ENCODE assay signal across 8 mouse cellular contexts in the genomic region with DNA sequence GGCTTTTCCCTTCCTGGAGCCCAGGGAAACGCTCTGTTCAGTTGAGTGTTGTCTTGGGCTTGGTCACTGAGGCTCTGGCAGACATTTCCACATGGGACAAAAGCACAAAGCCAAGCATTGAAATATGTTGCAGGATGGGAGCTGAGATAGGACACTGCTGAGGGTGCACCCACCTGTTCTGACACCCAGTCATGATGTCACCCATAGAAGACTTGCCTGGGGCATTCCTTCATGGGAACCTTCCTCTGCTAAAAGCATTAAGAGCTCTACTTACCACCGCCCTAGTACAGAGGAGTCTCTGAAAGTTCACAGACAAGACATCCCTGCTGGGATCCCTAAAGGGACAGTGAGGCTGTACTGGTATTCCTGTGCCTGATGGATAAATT. TPM values are rescaled to one million over a fixed set of nuclear protein-coding genes. Genes with fewer than 3 reads are reported as not detected.
DNase-seq lines count a peak whose midpoint lies in the region; ATAC-seq and TF ChIP-seq lines count a peak whose summit lies in the region.

No protein-coding gene starts in this region.

- 60% methylated on average over 2 of the region's 2 CpGs for WGBS in heart, embryonic 11.5 days (ENCODE audit: insufficient replicate concordance)
- 48% methylated on average over 2 of the region's 2 CpGs for WGBS in heart, embryonic 15.5 days
- WGBS in macrophage (ENCODE audit: missing documents): 82% methylated on average over 2 of the region's 2 CpGs

- H3K27me3 ChIP-seq in heart, embryonic 11.5 days (ENCODE audit: control insufficient read depth, insufficient read depth, low read length): no peaks in the 10 kb centered on the region
- H3K27me3 ChIP-seq in G1E (ENCODE audit: insufficient read depth, low read length): peaks cover 10% of the 10 kb centered on the region
- no peaks in the 10 kb centered on the region for H3K27me3 ChIP-seq in heart, embryonic 15.5 days

- TF ChIP-seq CTCF in G1E (IDR thresholded peaks at IDR 0.05; ENCODE audit: low read depth, low read length): no peak

- H3K4me1 ChIP-seq in heart, embryonic 11.5 days (ENCODE audit: control insufficient read depth, insufficient read depth, low read length): peaks cover 13% of the 10 kb centered on the region
- H3K4me1 ChIP-seq in G1E (ENCODE audit: insufficient read depth, low read depth, low read length): peaks cover 35% of the 10 kb centered on the region
- H3K4me1 ChIP-seq in heart, embryonic 15.5 days (replicated peaks): peaks cover 30% of the 10 kb centered on the region

- H3K9ac ChIP-seq in heart, embryonic 11.5 days (ENCODE audit: low read depth, low read length): peak overlapping the region; percentile 95
- peak overlapping the region; percentile 96 for H3K9ac ChIP-seq in heart, embryonic 15.5 days

- no peaks in the 10 kb centered on the region for H3K36me3 ChIP-seq in heart, embryonic 11.5 days (ENCODE audit: control insufficient read depth, insufficient read depth, low read length)
- H3K36me3 ChIP-seq in G1E (replicated peaks) (peaks cover 24% of the 10 kb centered on the region), macrophage (ENCODE audit: inconsistent target) (no peaks in the 10 kb centered on the region)
- no peaks in the 10 kb centered on the region for H3K36me3 ChIP-seq in heart, embryonic 15.5 days

- H3K4me3 ChIP-seq in heart, embryonic 11.5 days (ENCODE audit: low read depth, low read length): peak overlapping the region; percentile 83
- H3K4me3 ChIP-seq in G1E (ENCODE audit: low read depth, low read length): peak overlapping the region; percentile 99
- H3K4me3 ChIP-seq in heart, embryonic 15.5 days: peak overlapping the region; percentile 95
- H3K4me3 ChIP-seq in macrophage (ENCODE audit: inconsistent target): peak overlapping the region; percentile 55

- DNase-seq in heart, adult 8-10 months (ENCODE audit: low spot score): no peak
- no peak for DNase-seq in G1E (ENCODE audit: low spot score)
- no peak for DNase-seq in adrenal gland, postnatal 36 days
- DNase-seq in frontal cortex, postnatal 14 days (ENCODE audit: low spot score in 2 of 2): no peak
- DNase-seq in gastrocnemius, adult 18-20 months (ENCODE audit: low spot score): no peak

- H3K9me3 ChIP-seq in heart, embryonic 11.5 days (replicated peaks; ENCODE audit: control insufficient read depth, low read length): no peaks in the 10 kb centered on the region
- no peaks in the 10 kb centered on the region for H3K9me3 ChIP-seq in G1E (replicated peaks)
- H3K9me3 ChIP-seq in heart, embryonic 15.5 days (replicated peaks): no peaks in the 10 kb centered on the region

- no peak overlapping the region for H3K27ac ChIP-seq in heart, embryonic 11.5 days (ENCODE audit: low read depth, low read length)
- H3K27ac ChIP-seq in heart, embryonic 15.5 days: no peak overlapping the region
- H3K27ac ChIP-seq in macrophage: no peak overlapping the region

- ATAC-seq in heart, embryonic 11.5 days (replicated peaks; ENCODE audit: insufficient number of reproducible peaks, low FRiP score, low TSS enrichment): no peak
- ATAC-seq in G1E (ENCODE audit: extremely low read depth, insufficient number of reproducible peaks, low FRiP score, poor library complexity, severe bottlenecking): no peak
- ATAC-seq in heart, embryonic 15.5 days (replicated peaks; ENCODE audit: insufficient number of reproducible peaks, insufficient read depth, low FRiP score, low read depth): no peak

- H3K4me2 ChIP-seq in heart, embryonic 11.5 days: peak overlapping the region; percentile 84
- peak overlapping the region; percentile 73 for H3K4me2 ChIP-seq in heart, embryonic 15.5 days

- H3K79me2 ChIP-seq in macrophage (ENCODE audit: inconsistent target): peaks cover 57% of the 10 kb centered on the region

RNA-seq across cellular contexts. Expression of a gene that starts 1.1 kb away (rescaled TPM):
- 0.07 and 0.17 TPM in 2 replicates for polyA plus RNA-seq in heart, embryonic 11.5 days (2014; fragmentation: Nextera tagmentation; extraction: Ambion mirVana)
- total RNA-seq in heart, adult 8-10 months (2022): under 1 TPM; 0.13 to 0.65 (median 0.28) TPM
- total RNA-seq in G1E (2014; fragmentation: Nextera tagmentation) (0.75 and 1.0 TPM in 2 replicates), G1E (2017) (0.52 and 1.0 TPM in 2 replicates)
- polyA plus RNA-seq in G1E (2012) (0.09 and 0.17 TPM in 2 replicates), macrophage (2018) (0.07 TPM in 1 of 3 replicates, not detected in the others)
- 0.19 and 0.24 TPM in 2 replicates for polyA plus RNA-seq in heart, embryonic 15.5 days (2015; fragmentation: Nextera tagmentation; extraction: Ambion mirVana)
- 1 to 10 TPM in 12 of 26 experiments, under 1 TPM in 14; 0.17 to 3.9 (median 0.93) TPM for total RNA-seq in macrophage (2018; cell fraction: chromatin; rRNA removed)
- under 1 TPM in 6 of 26 experiments, not detected in 20; 0.04 to 0.10 (median 0.08) TPM for total RNA-seq in macrophage (2018; cell fraction: cytosol; rRNA removed)
- 1 to 10 TPM in 5 of 26 experiments, under 1 TPM in 17, not detected in 4; 0.18 to 2.8 (median 0.55) TPM for total RNA-seq in macrophage (2018; cell fraction: nucleus; rRNA removed)
- under 1 TPM; 0.20 to 0.40 TPM for total RNA-seq in adrenal gland, postnatal 36 days (2021)
- under 1 TPM; 0.05 to 0.09 TPM for total RNA-seq in gastrocnemius, adult 18-20 months (2021)

RNA-seq across cellular contexts. Expression of a gene that starts 3.7 kb away (rescaled TPM):
- polyA plus RNA-seq in heart, embryonic 11.5 days (2014; fragmentation: Nextera tagmentation; extraction: Ambion mirVana): 0.07 TPM in 1 of 2 replicates, not detected in the other
- total RNA-seq in heart, adult 8-10 months (2022): under 1 TPM in 3 of 4 experiments, not detected in 1; 0.17 to 0.33 (median 0.22) TPM
- total RNA-seq in G1E (2014; fragmentation: Nextera tagmentation) (not detected in 2 replicates), G1E (2017) (0.16 TPM in 1 of 2 replicates, not detected in the other)
- polyA plus RNA-seq in G1E (2012) (not detected in 2 replicates), macrophage (2018) (not detected in 3 replicates)
- 0.03 TPM in 1 of 2 replicates, not detected in the other for polyA plus RNA-seq in heart, embryonic 15.5 days (2015; fragmentation: Nextera tagmentation; extraction: Ambion mirVana)
- not detected for total RNA-seq in macrophage (2018; cell fraction: chromatin; rRNA removed)
- not detected for total RNA-seq in macrophage (2018; cell fraction: cytosol; rRNA removed)
- under 1 TPM in 2 of 26 experiments, not detected in 24; 0.10 to 0.13 TPM for total RNA-seq in macrophage (2018; cell fraction: nucleus; rRNA removed)
- total RNA-seq in adrenal gland, postnatal 36 days (2021): under 1 TPM; 0.10 to 0.13 TPM
- under 1 TPM in 1 of 2 experiments, not detected in 1; 0.07 TPM for total RNA-seq in gastrocnemius, adult 18-20 months (2021)

RNA-seq across cellular contexts. Expression of a gene that starts 8.0 kb away (rescaled TPM):
- 44.8 and 49.9 TPM in 2 replicates for polyA plus RNA-seq in heart, embryonic 11.5 days (2014; fragmentation: Nextera tagmentation; extraction: Ambion mirVana)
- total RNA-seq in heart, adult 8-10 months (2022): 10 to 100 TPM; 44.4 to 51.8 (median 48.7) TPM
- total RNA-seq in G1E (2014; fragmentation: Nextera tagmentation) (20.5 and 23.2 TPM in 2 replicates), G1E (2017) (25.5 and 32.2 TPM in 2 replicates)
- polyA plus RNA-seq in G1E (2012) (16.5 and 27.8 TPM in 2 replicates), macrophage (2018) (13.7 to 28.0 TPM (median 27.2 TPM) in 3 replicates)
- polyA plus RNA-seq in heart, embryonic 15.5 days (2015; fragmentation: Nextera tagmentation; extraction: Ambion mirVana): 41.8 and 58.9 TPM in 2 replicates
- total RNA-seq in macrophage (2018; cell fraction: chromatin; rRNA removed): 10 to 100 TPM; 13.9 to 40.2 (median 28.4) TPM
- 10 to 100 TPM; 19.2 to 35.5 (median 28.2) TPM for total RNA-seq in macrophage (2018; cell fraction: cytosol; rRNA removed)
- total RNA-seq in macrophage (2018; cell fraction: nucleus; rRNA removed): 10 to 100 TPM; 23.9 to 47.4 (median 37.7) TPM
- total RNA-seq in adrenal gland, postnatal 36 days (2021): 10 to 100 TPM; 61.7 to 67.5 TPM
- total RNA-seq in gastrocnemius, adult 18-20 months (2021): 10 to 100 TPM; 20.3 to 21.4 TPM

RNA-seq across cellular contexts. Expression of a gene that starts 8.1 kb away (rescaled TPM):
- 0.11 TPM in 1 of 2 replicates, not detected in the other for polyA plus RNA-seq in heart, embryonic 11.5 days (2014; fragmentation: Nextera tagmentation; extraction: Ambion mirVana)
- total RNA-seq in heart, adult 8-10 months (2022): under 1 TPM in 1 of 4 experiments, not detected in 3; 0.20 TPM
- total RNA-seq in G1E (2014; fragmentation: Nextera tagmentation) (not detected in 2 replicates), G1E (2017) (0.23 TPM in 1 of 2 replicates, not detected in the other)
- polyA plus RNA-seq in G1E (2012) (not detected in 2 replicates), macrophage (2018) (not detected in 3 replicates)
- not detected in 2 replicates for polyA plus RNA-seq in heart, embryonic 15.5 days (2015; fragmentation: Nextera tagmentation; extraction: Ambion mirVana)
- total RNA-seq in macrophage (2018; cell fraction: chromatin; rRNA removed): not detected
- not detected for total RNA-seq in macrophage (2018; cell fraction: cytosol; rRNA removed)
- total RNA-seq in macrophage (2018; cell fraction: nucleus; rRNA removed): not detected
- not detected for total RNA-seq in adrenal gland, postnatal 36 days (2021)
- total RNA-seq in gastrocnemius, adult 18-20 months (2021): not detected

RNA-seq across cellular contexts. Expression of a gene that starts 20.8 kb away (rescaled TPM):
- 27.2 and 29.8 TPM in 2 replicates for polyA plus RNA-seq in heart, embryonic 11.5 days (2014; fragmentation: Nextera tagmentation; extraction: Ambion mirVana)
- 10 to 100 TPM in 1 of 4 experiments, 1 to 10 TPM in 3; 8.0 to 10.1 (median 9.6) TPM for total RNA-seq in heart, adult 8-10 months (2022)
- total RNA-seq in G1E (2014; fragmentation: Nextera tagmentation) (13.7 and 19.3 TPM in 2 replicates), G1E (2017) (29.1 and 31.0 TPM in 2 replicates)
- polyA plus RNA-seq in G1E (2012) (25.6 and 27.6 TPM in 2 replicates), macrophage (2018) (10.8 to 12.0 TPM (median 11.9 TPM) in 3 replicates)
- 25.0 and 34.5 TPM in 2 replicates for polyA plus RNA-seq in heart, embryonic 15.5 days (2015; fragmentation: Nextera tagmentation; extraction: Ambion mirVana)
- 100 to 1,000 TPM in 1 of 26 experiments, 10 to 100 TPM in 25; 13.0 to 103 (median 64.3) TPM for total RNA-seq in macrophage (2018; cell fraction: chromatin; rRNA removed)
- total RNA-seq in macrophage (2018; cell fraction: cytosol; rRNA removed): 10 to 100 TPM in 18 of 26 experiments, 1 to 10 TPM in 8; 6.2 to 14.3 (median 11.2) TPM
- total RNA-seq in macrophage (2018; cell fraction: nucleus; rRNA removed): 10 to 100 TPM; 14.2 to 44.8 (median 30.6) TPM
- total RNA-seq in adrenal gland, postnatal 36 days (2021): 10 to 100 TPM; 13.9 to 16.7 TPM
- total RNA-seq in gastrocnemius, adult 18-20 months (2021): 1 to 10 TPM; 5.7 to 6.0 TPM
